In genomic region chr10:28668261-28668660, GRCm38 (mm10) we compare ENCODE assay signal across 18 mouse cellular contexts. TPM values are rescaled to one million over a fixed set of nuclear protein-coding genes. Genes with fewer than 3 reads are reported as not detected.
DNase-seq lines count a peak whose midpoint lies in the region; ATAC-seq lines count a peak whose summit lies in the region.
"Had no signal": no experiment of that assay in that cellular context is flagged by ENCODE, and none has a peak within 500 bp of the region (broad histone marks: within the 10 kb centered on the region; RNA-seq: fewer than 3 reads in every experiment).

Gene Themis (plus strand): TSS chr10:28668360.

- peak; percentile 51 for ATAC-seq in megakaryocyte, adult 5-6 weeks (ENCODE audit: poor library complexity, severe bottlenecking)
- ATAC-seq: liver, embryonic 12.5 days; Patski had no signal

- DNase-seq in heart, adult 11 months: peak; percentile 85
- no peak for DNase-seq in heart, adult 9 months (ENCODE audit: low spot score in 2 of 2)
- DNase-seq in ES-CJ7 (ENCODE audit: low read depth, low spot score): peak; percentile 26
- peak; percentile 92 for DNase-seq in thymus, postnatal 0 days (ENCODE audit: low spot score)
- no peak for DNase-seq in kidney, postnatal 4 days
- DNase-seq in adrenal gland, postnatal 14 days: no peak
- DNase-seq in heart, postnatal 4 days: no peak
- DNase-seq: cerebellum, adult 11-12 months; kidney, adult 8-10 months had no signal

RNA-seq across cellular contexts. Expression of gene Themis, which starts in this region (rescaled TPM):
- 0.36 and 0.48 TPM in 2 replicates for total RNA-seq in megakaryocyte, adult 5-6 weeks (2015)
- 0.45 and 0.66 TPM in 2 replicates for total RNA-seq in megakaryocyte, adult 5-6 weeks (2017)
- polyA plus RNA-seq in thymus, postnatal 0 days (2015; fragmentation: Nextera tagmentation; extraction: Ambion mirVana): 109 and 120 TPM in 2 replicates
- 1.6 and 2.9 TPM in 2 replicates for total RNA-seq in adrenal gland, postnatal 14 days (2021)
- total RNA-seq in heart, postnatal 4 days (2021): under 1 TPM in 1 of 2 experiments, not detected in 1; 0.07 TPM
- total RNA-seq: layer of hippocampus, adult 18-20 months; midbrain, postnatal 0 days had no signal
- polyA plus RNA-seq: forebrain, embryonic 10.5 days; heart, embryonic 12.5 days; hindbrain, embryonic 14.5 days; liver, embryonic 12.5 days; midbrain, postnatal 0 days; Patski; testis, adult 2 months had no signal

Comparison
In these comparisons a context has a peak if more than half of its experiments do, and no peak if none do; other contexts are left out.
1. DNase-seq: peak in heart, adult 11 months (single experiment), ES-CJ7 (single experiment) and thymus, postnatal 0 days (single experiment); none in heart, adult 9 months (0 of 2), kidney, postnatal 4 days (0 of 2), adrenal gland, postnatal 14 days (single experiment) and heart, postnatal 4 days (single experiment).
2. Peak in ATAC-seq in megakaryocyte, adult 5-6 weeks; RNA of the gene not detected or under 1 TPM.